Mouse (Mus musculus): Measurements from ENCODE around the gene Bckdhb.
A peak's percentile ranks its signal among the peaks of the same experiment; 100 is the strongest.

The Bckdhb gene

GRCm38 (mm10) chr9:84109777-84110478 lies 185.0 kb downstream of the Bckdhb start:
- peak; percentile 66 to 67 for DNase-seq

GRCm38 (mm10) chr9:84110616-84111015 lies 185.7 kb downstream of the Bckdhb start:
- DNase-seq, result peak; percentile 20 to 38

- no peak for DNase-seq
These were observed 187.4 kb downstream of the Bckdhb start for GRCm38 (mm10) chr9:84112319-84112718.

DNA sequence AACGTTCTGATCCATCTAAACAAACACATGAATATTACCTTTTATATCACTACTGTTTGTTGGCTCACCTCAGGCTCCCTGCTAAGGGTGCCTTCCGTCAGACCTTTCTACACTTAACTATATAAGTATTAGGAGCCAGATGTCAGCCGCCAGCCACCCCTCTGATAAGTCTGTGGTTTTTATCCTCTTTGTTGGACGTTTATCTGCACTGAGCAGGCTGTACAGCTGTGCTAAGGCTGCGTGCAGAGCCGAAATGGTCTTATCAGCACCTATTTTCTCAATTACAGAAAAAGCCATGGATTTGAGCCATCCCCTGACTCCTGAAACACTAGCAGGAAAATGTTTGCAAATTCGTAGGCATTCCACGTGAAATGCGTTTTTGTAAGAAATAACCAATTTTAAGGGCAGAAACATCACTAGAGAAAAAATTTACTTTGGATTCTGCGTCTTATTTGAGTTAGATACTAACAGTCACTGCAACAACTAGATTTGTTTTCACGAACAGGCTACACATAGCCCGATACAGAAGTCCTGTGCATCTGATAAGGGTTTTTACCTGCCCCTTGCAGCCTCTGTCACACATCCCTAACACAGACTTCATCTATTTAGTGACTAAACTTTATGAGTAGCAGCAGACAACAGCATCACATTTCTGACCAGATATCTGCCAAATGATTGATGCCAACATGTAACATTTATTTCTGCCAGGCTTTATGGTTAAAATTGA lies 188.1 kb downstream of the Bckdhb start:
- no peak for DNase-seq

DNA sequence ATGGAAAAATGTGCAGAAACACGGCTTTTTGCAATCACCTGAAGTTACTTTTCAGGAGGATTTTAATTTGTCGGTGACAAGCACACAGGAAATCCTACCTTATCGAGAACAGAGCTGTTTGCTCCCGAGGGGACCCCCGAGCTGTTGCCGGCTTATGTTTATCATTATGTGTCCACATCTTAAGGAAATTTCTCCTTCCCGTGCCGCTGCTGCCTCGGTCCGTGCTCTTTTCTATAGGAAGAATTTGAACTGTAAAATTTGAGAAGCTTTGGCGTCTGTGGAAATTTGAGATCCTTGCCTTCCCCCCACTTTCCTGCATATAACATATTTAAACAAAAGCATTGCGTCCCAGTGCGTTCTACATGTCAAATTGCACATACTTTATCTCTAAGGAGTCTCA lies 189.3 kb downstream of the Bckdhb start:
- DNase-seq, result no peak

- peak in 1 of 2 experiments; percentile 44 for DNase-seq
These were observed 192.4 kb downstream of the Bckdhb start for GRCm38 (mm10) chr9:84117337-84117736.

- DNase-seq, result no peak
These were observed 200.1 kb downstream of the Bckdhb start for GRCm38 (mm10) chr9:84124996-84125395.

GRCm38 (mm10) chr9:84130338-84130737 lies 205.4 kb downstream of the Bckdhb start:
- no peak for DNase-seq

DNA sequence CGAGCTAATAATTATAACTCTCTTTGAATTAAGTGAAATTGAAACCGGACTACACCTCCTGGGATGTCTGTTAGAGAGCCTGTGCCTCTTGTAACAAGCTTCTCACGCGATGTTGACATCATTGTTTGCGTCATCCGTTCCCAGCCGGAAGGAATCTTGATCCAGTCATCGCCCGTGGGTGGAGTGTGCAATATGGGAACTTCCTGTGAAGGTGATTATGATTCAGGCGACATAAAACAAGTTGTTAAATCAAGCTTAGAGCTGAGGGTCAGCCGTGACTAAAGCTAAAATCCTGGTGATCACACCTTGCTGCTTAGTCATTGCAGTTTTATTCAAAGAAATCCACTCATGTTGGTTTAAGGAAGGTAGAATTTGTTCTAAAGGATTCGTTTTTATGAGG lies 210.1 kb downstream of the Bckdhb start:
- DNase-seq, result no peak

DNA sequence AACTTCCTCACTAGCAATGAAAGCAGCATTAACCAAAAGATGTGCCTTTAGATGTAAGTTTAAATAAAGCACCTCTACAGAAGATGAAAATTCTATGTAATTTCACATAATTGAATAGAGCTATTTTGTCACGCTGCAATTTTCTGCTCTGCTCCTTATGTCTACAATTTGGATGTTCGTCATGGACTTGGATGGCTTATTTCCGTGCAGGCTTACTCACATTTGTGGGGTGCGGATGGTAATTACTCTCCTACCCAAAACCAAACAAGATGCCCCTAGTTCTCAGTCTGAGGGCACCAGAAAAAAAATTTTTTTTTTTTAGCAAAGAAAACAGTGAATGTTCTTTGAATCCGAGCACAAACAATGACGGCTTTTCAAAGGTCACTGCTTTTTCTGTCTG lies 212.2 kb downstream of the Bckdhb start:
- no peak for DNase-seq

- peak in 1 of 2 experiments; percentile 10 for DNase-seq
These were observed 223.2 kb downstream of the Bckdhb start for GRCm38 (mm10) chr9:84148124-84148523.

Measured in cerebellum, postnatal 14 days (tissue).